Mouse (Mus musculus): ENCODE results near the gene Gm266.

- no peak for TF ChIP-seq TAL1 (IDR thresholded peaks at IDR 0.05; ENCODE audit: low read length)
- no peak for TF ChIP-seq GATA1 (IDR thresholded peaks at IDR 0.05; ENCODE audit: low read length)
Observed at GRCm38 (mm10) chr12:111471721-111472120, 13.9 kb downstream of the Gm266 start.

All from erythroblast, embryonic 14.5 days (primary cell).